Mouse (Mus musculus): ENCODE data around the gene Sh3bgrl2. TPM values are rescaled to one million over a fixed set of nuclear protein-coding genes. Genes with fewer than 3 reads are reported as not detected.

The Sh3bgrl2 gene
- polyA plus RNA-seq, 1 experiment: 6.2 TPM

DNA sequence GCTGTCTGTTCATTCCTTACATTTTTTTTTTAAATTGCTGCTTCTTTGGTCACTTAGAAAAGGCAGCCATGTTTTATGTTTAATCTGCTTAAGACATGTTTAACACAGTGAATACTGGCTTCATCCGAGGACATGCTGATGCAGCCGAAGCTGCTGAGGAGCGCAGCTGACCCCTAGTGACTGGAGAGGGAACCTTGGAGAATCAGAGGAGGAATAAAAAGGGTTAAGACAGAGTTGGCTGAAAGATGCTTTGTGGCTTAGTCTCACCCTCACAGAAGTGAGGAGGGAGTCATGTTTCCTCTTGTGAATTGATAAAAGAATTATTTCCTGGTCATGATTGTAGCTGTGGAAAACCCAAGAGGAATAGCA, 28.5 kb downstream of the Sh3bgrl2 start:
- Histone ChIP-seq H3K27ac (ENCODE audit: insufficient read depth, low read depth, low read length) (no peak overlapping the region), H3K27me3 (ENCODE audit: control insufficient read depth, insufficient read depth, low read length) (no peaks in the 10 kb centered on the region), H3K4me3 (ENCODE audit: low read depth, low read length) (no peak overlapping the region), H3K4me1 (ENCODE audit: control insufficient read depth, insufficient read depth, insufficient read length, low read length) (peaks cover 7% of the 10 kb centered on the region; the same call in 1 of the 2 replicates), H3K36me3 (ENCODE audit: control insufficient read depth, insufficient read depth, low read length) (peaks cover 16% of the 10 kb centered on the region)
- peak; percentile 44; the same call in 1 of the 2 replicates for TF ChIP-seq CTCF (IDR thresholded peaks at IDR 0.05; ENCODE audit: extremely low read depth, insufficient read length, insufficient replicate concordance, low read depth, low read length)
- no peak for TF ChIP-seq POLR2A (IDR thresholded peaks at IDR 0.05; ENCODE audit: low read depth, low read length)
- WGBS: 38% methylated on average over 3 of the region's 3 CpGs

DNA sequence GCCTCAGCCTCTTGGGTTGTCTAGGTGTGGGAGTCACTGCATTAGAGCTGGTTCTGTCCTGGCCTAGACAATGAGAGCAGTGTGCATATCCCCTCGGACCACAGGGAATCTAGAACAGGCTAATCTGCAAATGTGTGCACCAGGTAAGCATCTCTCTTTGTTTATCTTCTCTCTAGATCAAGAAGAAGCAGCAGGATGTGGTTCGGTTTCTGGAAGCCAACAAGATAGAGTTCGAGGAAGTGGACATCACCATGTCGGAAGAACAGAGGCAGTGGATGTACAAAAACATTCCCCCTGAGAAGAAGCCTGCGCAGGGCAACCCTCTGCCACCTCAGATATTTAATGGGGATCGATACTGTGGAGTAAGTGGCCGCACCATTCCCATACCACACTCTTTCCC, 29.1 kb downstream of the Sh3bgrl2 start:
- Histone ChIP-seq H3K4me1 (ENCODE audit: control insufficient read depth, insufficient read depth, insufficient read length, low read length) (peaks cover 5% of the 10 kb centered on the region; the same call in 1 of the 2 replicates), H3K36me3 (ENCODE audit: control insufficient read depth, insufficient read depth, low read length) (peaks cover 18% of the 10 kb centered on the region), H3K27me3 (ENCODE audit: control insufficient read depth, insufficient read depth, low read length) (no peaks in the 10 kb centered on the region), H3K27ac (ENCODE audit: insufficient read depth, low read depth, low read length) (no peak overlapping the region), H3K4me3 (ENCODE audit: low read depth, low read length) (no peak overlapping the region)
- TF ChIP-seq CTCF (IDR thresholded peaks at IDR 0.05; ENCODE audit: extremely low read depth, insufficient read length, insufficient replicate concordance, low read depth, low read length) (no peak), POLR2A (IDR thresholded peaks at IDR 0.05; ENCODE audit: low read depth, low read length) (no peak)
- WGBS: 89% methylated on average over 7 of the region's 7 CpGs

DNA sequence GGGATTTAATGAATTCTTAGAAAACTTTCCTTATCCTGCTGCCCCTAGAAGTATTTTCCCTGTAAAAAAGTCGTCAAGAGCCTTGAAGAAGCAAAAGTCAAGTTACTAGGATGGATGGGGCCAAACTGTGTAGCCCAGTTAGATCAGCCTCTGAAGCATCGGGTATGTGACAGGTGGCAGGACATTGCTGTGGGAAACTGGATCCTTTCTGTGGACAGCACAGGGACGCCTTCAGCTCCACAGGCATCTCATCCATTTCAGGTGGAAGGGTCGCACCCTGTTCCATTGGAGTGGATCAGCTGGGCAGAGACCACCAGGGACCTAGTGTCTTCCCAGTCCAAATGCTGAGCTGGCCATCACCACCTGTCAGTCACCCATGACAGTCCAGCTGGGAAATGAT, 30.9 kb downstream of the Sh3bgrl2 start:
- WGBS: 90% methylated on average over 4 of the region's 4 CpGs
- TF ChIP-seq CTCF (IDR thresholded peaks at IDR 0.05; ENCODE audit: extremely low read depth, insufficient read length, insufficient replicate concordance, low read depth, low read length): no peak
- TF ChIP-seq POLR2A (IDR thresholded peaks at IDR 0.05; ENCODE audit: low read depth, low read length): no peak
- peaks cover 4% of the 10 kb centered on the region; the same call in 1 of the 2 replicates for H3K4me1 ChIP-seq (ENCODE audit: control insufficient read depth, insufficient read depth, insufficient read length, low read length)
- peaks cover 18% of the 10 kb centered on the region for H3K36me3 ChIP-seq (ENCODE audit: control insufficient read depth, insufficient read depth, low read length)
- H3K4me3 ChIP-seq (ENCODE audit: low read depth, low read length): no peak overlapping the region
- no peaks in the 10 kb centered on the region for H3K27me3 ChIP-seq (ENCODE audit: control insufficient read depth, insufficient read depth, low read length)
- H3K27ac ChIP-seq (ENCODE audit: insufficient read depth, low read depth, low read length): no peak overlapping the region

DNA sequence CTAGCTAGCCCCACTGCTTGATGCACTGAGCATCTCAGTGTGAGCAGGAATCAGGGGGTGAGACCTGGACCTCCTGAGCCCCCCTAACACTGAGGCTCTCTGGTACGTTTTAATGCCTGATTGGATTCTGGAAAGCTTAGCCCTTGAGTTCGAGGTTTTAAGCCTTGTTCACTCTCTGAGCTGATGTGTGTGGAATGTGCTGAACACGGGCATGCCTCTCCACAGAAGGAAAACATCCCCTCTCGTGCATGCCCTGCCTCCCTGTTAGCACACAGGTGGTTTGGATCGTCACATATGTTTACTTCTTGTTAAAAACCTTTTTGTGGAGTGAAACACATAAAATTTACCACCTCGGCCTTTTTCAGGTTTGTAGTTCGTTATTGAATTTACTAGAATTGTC, 34.6 kb downstream of the Sh3bgrl2 start:
- WGBS: 77% methylated on average over 7 of the region's 7 CpGs
- peaks cover 18% of the 10 kb centered on the region for H3K36me3 ChIP-seq (ENCODE audit: control insufficient read depth, insufficient read depth, low read length)
- no peaks in the 10 kb centered on the region for H3K27me3 ChIP-seq (ENCODE audit: control insufficient read depth, insufficient read depth, low read length)
- no peak overlapping the region for H3K27ac ChIP-seq (ENCODE audit: insufficient read depth, low read depth, low read length)
- H3K4me3 ChIP-seq (ENCODE audit: low read depth, low read length): no peak overlapping the region
- H3K4me1 ChIP-seq (ENCODE audit: control insufficient read depth, insufficient read depth, insufficient read length, low read length): no peaks in the 10 kb centered on the region
- TF ChIP-seq CTCF (IDR thresholded peaks at IDR 0.05; ENCODE audit: extremely low read depth, insufficient read length, insufficient replicate concordance, low read depth, low read length) (no peak), POLR2A (IDR thresholded peaks at IDR 0.05; ENCODE audit: low read depth, low read length) (no peak)

DNA sequence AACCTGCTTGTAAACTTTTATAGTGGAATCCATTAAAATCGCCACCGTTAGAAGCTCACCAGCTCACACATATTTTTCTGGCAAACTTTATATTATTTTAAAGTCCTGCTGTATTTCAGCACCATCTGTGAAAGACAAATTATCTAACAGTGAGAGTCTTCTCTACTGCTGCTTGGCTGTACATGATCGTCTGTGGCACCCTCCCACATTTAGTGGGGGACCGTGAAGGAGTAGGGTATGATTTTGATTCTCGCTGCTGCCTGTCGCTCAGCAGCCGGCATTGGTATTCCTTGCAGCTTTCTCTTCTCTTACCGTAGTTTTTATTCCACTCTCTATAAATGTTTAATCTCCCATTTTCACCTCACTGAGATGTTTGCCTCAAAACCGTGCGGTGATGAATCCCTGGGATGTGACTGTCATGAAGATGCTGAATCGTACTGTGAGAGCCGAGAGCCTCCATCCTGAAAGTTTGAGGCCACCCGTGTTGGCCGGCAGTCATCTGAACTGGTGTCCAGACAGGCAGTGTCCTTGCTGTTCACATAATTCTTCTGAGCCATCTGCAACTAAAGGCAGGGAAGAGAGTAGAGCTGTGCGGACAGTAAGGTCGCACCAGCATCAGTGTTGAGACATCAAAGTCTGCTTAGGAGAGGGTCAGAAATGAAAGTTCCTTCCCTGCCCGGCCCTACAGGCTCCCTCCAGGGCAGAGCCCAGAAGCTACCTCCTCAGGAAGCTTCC, 38.4 kb downstream of the Sh3bgrl2 start:
- Histone ChIP-seq H3K4me1 (ENCODE audit: control insufficient read depth, insufficient read depth, insufficient read length, low read length) (no peaks in the 10 kb centered on the region), H3K27ac (ENCODE audit: insufficient read depth, low read depth, low read length) (no peak overlapping the region), H3K36me3 (ENCODE audit: control insufficient read depth, insufficient read depth, low read length) (peaks cover 8% of the 10 kb centered on the region), H3K27me3 (ENCODE audit: control insufficient read depth, insufficient read depth, low read length) (no peaks in the 10 kb centered on the region), H3K4me3 (ENCODE audit: low read depth, low read length) (no peak overlapping the region)
- WGBS: 92% methylated on average over 17 of the region's 17 CpGs
- TF ChIP-seq POLR2A (IDR thresholded peaks at IDR 0.05; ENCODE audit: low read depth, low read length): no peak
- TF ChIP-seq CTCF (IDR thresholded peaks at IDR 0.05; ENCODE audit: extremely low read depth, insufficient read length, insufficient replicate concordance, low read depth, low read length): no peak

DNA sequence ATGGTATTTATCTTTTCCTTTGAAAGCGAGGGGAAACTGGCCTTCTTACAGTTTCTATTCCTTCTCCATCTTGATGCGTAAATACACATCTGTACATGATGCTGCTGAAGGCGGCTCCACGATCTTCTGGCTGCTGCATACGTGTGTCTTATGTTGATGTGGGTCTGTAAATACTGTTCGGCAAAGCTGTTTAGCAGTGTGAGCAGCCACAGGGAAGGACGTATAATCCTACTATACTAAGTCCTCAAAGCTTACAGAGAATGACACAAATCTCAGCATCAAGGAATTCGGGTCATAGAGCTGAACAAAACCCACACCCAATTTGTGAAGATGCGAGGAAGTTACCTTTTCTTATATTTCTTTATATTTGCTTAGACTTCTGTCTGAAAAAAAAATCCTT, 39.0 kb downstream of the Sh3bgrl2 start:
- Histone ChIP-seq H3K4me3 (ENCODE audit: low read depth, low read length) (no peak overlapping the region), H3K27ac (ENCODE audit: insufficient read depth, low read depth, low read length) (no peak overlapping the region), H3K27me3 (ENCODE audit: control insufficient read depth, insufficient read depth, low read length) (no peaks in the 10 kb centered on the region), H3K4me1 (ENCODE audit: control insufficient read depth, insufficient read depth, insufficient read length, low read length) (no peaks in the 10 kb centered on the region), H3K36me3 (ENCODE audit: control insufficient read depth, insufficient read depth, low read length) (peaks cover 7% of the 10 kb centered on the region)
- WGBS: 89% methylated on average over 9 of the region's 9 CpGs
- TF ChIP-seq POLR2A (IDR thresholded peaks at IDR 0.05; ENCODE audit: low read depth, low read length) (no peak), CTCF (IDR thresholded peaks at IDR 0.05; ENCODE audit: extremely low read depth, insufficient read length, insufficient replicate concordance, low read depth, low read length) (no peak)

DNA sequence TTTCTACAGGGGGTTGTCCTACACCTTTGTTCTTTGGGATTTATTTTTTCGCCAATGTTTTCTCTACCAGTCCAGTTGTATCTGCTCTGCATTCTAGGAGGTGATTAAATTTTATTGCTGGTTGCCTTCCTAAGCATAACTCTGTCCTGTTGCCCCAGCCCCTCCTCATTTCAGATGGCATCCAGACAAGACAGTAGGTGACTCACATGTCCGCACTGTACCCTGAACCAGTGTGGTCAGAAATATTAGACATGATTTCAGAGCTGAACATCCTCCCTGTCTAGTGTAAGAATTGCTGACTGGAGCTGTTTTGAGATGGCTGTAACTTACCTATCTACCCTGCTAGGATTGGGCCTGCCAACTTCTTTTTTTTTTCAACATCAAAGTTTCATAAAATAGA, 40.9 kb downstream of the Sh3bgrl2 start:
- no peak overlapping the region for H3K27ac ChIP-seq (ENCODE audit: insufficient read depth, low read depth, low read length)
- peaks cover 9% of the 10 kb centered on the region for H3K36me3 ChIP-seq (ENCODE audit: control insufficient read depth, insufficient read depth, low read length)
- no peaks in the 10 kb centered on the region for H3K27me3 ChIP-seq (ENCODE audit: control insufficient read depth, insufficient read depth, low read length)
- H3K4me3 ChIP-seq (ENCODE audit: low read depth, low read length): no peak overlapping the region
- no peaks in the 10 kb centered on the region for H3K4me1 ChIP-seq (ENCODE audit: control insufficient read depth, insufficient read depth, insufficient read length, low read length)
- WGBS: 92% methylated on average over 2 of the region's 2 CpGs
- no peak for TF ChIP-seq CTCF (IDR thresholded peaks at IDR 0.05; ENCODE audit: extremely low read depth, insufficient read length, insufficient replicate concordance, low read depth, low read length)
- no peak for TF ChIP-seq POLR2A (IDR thresholded peaks at IDR 0.05; ENCODE audit: low read depth, low read length)
